Mouse (Mus musculus): ENCODE results near the gene Lrtm2.
"Not testable (repeated sequence)": the region's sequence is repeated elsewhere in the genome, so short reads cannot be mapped to it uniquely, and the experiment has no call there.

Gene Lrtm2

DNA sequence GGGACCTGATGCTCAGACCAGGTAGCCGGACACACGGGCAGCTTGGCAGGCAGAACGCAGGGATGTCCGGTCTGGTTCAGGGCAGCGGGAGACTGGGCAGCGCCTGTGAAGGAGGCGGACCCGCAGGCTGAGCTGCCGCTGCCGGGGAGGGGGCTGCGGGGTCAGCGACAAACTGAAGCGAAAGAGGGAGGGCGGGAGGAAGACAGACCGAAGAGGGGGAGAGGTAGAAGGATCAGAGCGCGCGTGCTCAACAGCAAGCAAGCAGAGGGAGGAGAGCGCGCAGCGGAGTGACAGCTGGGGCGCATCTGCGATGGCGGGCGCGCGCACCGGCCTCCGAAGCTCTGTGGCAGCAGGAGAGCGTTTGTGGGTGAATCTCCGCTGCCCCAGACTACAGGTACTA, at the start of gene Lrtm2:
Lrtm2 (minus strand) TSS at position 261 of the 400 bp plus-strand sequence.
- DNase-seq (ENCODE audit: low spot score) = no peak

DNA sequence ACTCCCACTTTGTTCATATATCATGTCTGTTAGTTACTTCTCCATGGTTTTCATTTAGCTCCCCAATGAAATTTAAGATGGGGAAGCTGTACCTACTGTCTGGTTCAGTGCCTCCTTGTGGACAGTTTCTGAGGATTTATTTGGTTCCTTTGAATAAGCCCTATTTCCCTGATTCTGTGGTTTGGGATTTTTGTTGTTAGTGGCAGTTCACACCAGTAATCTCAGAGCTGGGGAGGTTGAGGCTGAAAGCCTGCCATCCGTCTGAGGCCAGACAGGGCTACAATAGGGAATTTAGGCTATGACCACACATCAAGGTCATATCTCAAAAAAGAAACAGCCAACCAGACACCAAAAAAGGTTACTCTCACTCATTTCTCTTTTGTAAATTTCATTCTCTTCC, 48.1 kb upstream of the Lrtm2 start:
- no peak for DNase-seq (ENCODE audit: low spot score)

DNA sequence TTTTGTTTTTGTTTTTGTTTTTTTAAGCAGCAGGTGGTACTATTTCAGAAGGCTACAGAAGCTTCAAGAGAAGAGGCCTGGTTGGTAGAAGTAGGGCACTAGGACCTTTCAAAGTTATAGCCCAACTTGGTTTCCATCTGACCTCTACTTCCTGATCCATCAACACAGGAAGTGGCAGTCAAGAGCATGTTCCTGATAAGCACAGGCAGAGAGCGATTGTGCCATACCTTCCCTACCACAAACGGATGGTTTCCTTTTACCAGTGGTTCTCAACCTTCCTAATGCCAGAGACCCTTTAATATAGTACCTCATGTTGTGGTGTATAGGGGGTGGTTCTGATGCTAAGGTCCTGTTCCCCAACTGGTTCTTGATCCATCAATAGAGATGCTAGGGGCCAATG, 47.0 kb upstream of the Lrtm2 start:
- no peak for DNase-seq (ENCODE audit: low spot score)

- DNase-seq (ENCODE audit: low spot score) = no peak
These were observed 44.5 kb upstream of the Lrtm2 start for GRCm38 (mm10) chr6:119375035-119375434.

- DNase-seq (ENCODE audit: low spot score) = no peak
These were observed 42.6 kb upstream of the Lrtm2 start for GRCm38 (mm10) chr6:119373000-119373705.

DNA sequence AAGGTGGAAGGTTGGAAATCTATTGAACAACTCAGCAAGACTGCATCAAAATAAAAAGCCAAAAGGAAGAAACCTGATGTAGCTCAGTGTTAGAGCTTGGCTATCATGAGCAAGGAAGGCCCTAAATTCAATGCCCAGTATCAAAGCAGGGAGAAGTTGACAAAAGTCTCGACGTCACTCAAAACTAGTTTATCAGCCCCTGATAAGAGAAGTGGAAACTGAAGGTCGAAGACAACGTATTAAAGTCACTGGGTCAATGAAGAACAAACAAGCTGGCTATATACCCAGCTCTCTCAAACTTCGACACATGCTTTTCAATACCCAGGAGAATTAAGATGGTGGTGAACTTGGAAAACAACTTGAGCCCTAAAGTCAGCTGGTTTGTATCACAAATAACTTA, 41.7 kb upstream of the Lrtm2 start:
- DNase-seq (ENCODE audit: low spot score) = no peak

GRCm38 (mm10) chr6:119371624-119372023, 41.1 kb upstream of the Lrtm2 start:
- no peak for DNase-seq (ENCODE audit: low spot score)

DNA sequence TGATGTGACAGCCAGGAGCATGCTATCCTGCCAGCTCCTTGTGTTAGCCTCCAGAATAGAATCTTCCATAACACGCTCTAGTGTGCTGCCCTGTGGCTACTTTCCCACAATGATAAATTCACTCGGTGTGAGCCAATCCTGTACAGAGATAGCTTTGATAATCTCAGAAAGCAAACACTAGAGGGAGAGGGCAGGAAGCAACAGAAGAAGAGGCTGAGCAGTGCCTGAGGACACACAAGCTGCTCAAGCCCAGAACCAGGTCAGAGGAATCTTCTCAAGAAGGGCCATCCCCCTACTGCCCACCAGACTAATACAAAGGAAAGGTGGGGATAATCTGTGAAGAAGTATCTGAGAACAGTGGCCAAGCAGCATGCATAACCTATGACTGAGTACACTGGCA, 36.8 kb upstream of the Lrtm2 start:
- no peak for DNase-seq (ENCODE audit: low spot score)

GRCm38 (mm10) chr6:119366800-119367199, 36.2 kb upstream of the Lrtm2 start:
- not testable (repeated sequence) for DNase-seq (ENCODE audit: low spot score)

GRCm38 (mm10) chr6:119363593-119363992, 33.0 kb upstream of the Lrtm2 start:
- no peak for DNase-seq (ENCODE audit: low spot score)

DNA sequence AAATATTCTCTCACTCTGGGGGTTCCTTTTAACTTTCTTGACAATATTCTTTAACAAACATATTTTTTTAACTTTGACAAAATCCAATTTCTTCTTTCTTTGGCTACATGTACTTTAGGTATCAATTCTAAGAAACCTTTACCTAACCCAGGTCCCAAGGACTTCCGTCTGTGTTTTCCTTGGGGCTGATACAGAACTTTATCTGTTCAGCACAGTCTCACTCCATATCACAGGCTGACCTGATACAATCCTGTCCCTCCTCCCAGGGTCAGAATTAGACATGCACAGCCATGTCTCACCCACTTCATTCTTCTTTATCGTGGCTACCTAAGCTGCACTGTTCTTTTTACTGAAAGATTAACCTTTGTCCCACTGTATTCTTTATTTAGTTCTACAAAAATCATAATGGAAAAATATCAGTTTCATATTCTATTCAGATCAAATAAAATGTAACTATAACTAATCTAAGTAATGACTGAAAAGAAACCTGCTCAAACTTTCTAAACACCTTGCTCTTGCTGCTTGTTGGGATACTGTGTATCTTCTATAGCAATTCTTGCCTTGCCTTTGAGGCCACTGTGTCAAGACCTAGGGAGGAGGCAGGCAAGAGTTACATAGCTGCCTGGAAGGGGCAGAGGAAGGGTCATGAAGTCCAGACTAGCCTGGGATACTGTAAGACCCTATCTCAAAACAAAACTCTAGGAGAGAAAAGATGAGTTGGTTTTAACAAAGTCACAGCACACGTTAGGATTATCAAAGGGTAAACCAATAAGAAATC, 30.5 kb upstream of the Lrtm2 start:
- no peak for DNase-seq (ENCODE audit: low spot score)

DNA sequence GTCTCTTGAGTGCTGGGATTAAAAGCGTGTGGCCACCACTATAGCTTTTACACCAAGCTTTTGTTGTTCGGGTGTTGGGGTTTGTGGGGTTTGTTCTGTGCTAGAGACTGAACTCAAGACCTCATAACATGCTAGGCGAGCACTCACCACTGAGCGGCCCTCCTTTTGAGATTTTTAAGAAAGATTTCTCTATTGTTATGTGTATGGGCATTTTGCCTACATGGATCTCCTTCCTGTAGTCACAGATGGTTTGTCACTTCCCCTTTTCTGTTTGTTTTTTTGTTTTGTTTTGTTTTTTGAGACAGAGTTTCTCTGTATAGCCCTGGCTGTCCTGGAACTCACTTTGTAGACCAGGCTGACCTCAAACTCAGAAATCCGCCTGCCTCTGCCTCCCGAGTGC, 29.7 kb upstream of the Lrtm2 start:
- DNase-seq (ENCODE audit: low spot score) = not testable (repeated sequence)

- no peak for DNase-seq (ENCODE audit: low spot score)
These were observed 27.5 kb upstream of the Lrtm2 start for GRCm38 (mm10) chr6:119358020-119358571.

- no peak for DNase-seq (ENCODE audit: low spot score)
These were observed 21.9 kb upstream of the Lrtm2 start for GRCm38 (mm10) chr6:119352501-119352900.

- no peak for DNase-seq (ENCODE audit: low spot score)
These were observed 21.1 kb upstream of the Lrtm2 start for GRCm38 (mm10) chr6:119351656-119352055.

DNA sequence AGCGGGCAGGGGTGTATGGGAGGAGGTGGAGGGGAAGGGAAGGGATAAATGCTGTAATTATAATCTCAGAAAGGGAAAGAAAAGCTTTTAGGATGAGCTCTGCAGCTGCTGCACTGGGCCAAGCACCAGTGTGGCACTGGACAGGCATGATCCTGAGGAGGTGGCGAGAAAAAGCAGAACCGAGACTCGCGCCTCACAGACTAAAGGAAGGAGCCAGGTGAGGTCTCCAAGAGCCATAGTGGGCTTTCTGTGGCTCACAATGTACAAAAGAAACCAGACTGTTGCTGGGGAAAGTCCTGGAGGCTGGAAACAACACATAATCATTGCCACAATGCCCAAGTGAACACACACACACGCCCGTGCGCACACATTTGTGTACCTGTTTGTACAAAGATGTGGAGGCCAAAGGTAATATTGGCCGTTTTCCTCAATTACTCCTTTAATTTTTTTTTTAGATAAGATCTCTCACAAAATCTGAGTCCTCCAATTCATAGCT, 20.2 kb upstream of the Lrtm2 start:
- no peak for DNase-seq (ENCODE audit: low spot score)

- peak; percentile 36 for DNase-seq (ENCODE audit: low spot score)
These were observed 17.7 kb upstream of the Lrtm2 start for GRCm38 (mm10) chr6:119348234-119348633.

GRCm38 (mm10) chr6:119347813-119348212, 17.2 kb upstream of the Lrtm2 start:
- DNase-seq (ENCODE audit: low spot score) = no peak

DNA sequence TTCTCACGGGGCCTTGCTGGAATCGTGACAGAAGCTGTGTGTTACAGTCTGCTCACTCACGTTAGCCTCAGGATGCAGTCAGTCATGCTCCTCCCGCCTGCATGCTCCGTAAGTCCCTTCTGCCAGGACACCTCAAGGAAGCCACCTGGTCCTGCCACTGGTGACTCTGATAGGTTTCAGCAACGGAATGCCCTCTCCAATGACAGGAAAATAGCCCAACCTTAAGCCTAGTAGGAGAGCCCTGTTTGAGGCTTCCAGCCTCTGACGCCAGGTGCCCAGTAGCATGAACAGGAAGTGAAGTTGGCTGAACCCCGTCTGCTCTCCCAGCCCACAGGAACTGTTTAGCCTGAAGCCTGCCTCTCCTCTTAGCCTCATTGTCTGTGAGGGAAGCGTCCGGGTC, 15.7 kb upstream of the Lrtm2 start:
- no peak for DNase-seq (ENCODE audit: low spot score)

DNA sequence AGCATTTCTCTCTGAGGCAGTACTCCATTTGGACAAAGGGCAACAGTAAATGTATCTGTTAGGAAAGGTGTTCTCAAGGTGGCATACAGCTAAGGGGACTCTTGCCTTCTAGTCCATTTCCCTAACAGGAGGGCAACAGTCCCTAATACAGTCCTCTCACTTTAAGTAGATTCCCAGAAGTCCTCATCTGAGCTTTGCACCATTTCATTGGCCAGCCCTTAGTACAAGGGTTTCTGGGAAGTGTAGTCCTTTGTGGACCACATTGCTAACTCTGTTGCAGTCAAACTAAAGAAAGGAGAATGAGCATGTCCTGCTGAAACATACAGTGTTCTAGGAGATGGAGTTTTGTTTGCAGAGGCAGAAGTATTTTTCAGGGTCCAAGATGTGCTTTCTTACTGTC, 10.8 kb upstream of the Lrtm2 start:
- DNase-seq (ENCODE audit: low spot score) = no peak

DNA sequence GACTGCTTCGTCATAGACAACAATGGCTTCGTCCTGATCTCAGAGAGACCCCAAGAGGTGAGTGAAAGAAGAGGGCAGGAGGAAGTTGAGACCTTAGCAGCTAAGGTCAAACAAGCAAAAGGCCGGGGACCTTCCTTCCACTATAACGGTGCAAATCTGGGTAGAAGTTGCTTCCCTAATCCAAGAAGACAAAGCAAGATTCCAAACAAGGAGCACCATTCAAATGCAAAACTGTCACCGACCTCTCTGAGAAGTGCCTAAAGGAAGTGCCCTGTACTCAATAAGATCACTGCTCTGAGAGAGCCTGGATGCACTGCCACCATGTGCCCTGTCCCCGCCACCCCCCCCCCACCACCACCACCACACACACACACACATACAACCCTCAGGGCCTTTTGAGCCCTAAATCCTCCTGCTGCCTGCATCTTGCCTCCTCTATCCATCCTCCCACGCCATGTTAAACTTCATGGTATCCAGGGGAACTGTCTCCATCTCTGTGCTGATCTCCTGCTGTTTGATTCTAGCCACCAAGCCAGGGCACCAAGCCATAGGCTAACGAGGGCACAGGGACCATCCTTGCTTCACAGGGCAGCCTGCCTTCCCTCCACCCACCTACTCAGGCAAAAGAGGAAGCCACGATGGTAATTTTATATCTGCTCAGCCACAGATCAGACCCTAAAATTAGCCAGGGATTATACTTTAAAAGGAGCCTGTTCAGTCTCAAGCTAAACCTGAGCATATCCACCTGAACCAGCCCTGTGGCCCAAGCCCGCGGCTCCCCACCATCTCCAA, 7.8 kb upstream of the Lrtm2 start:
- no peak for DNase-seq (ENCODE audit: low spot score)

DNA sequence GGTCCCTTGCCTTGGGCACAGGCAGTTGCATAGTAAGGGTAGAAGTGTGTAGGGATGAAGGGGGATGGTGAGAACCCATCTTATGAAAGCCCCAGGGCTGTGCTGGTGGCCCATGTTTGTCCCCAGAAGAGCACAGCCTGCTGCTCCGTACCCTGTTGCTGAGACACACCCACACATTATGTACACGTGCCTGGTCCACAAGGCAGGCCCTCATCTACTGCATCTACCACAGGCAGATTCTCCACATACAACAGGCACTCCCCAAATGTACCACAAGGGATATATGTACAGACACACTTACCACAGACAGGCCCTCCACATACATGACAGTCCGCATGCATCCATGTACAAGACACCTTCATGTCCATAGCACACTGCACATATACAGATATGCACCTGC, 6.7 kb upstream of the Lrtm2 start:
- no peak for DNase-seq (ENCODE audit: low spot score)

All from spleen, adult 12 weeks (tissue).